Mouse (Mus musculus): ENCODE results near the gene Vezt.

Gene Vezt

DNA sequence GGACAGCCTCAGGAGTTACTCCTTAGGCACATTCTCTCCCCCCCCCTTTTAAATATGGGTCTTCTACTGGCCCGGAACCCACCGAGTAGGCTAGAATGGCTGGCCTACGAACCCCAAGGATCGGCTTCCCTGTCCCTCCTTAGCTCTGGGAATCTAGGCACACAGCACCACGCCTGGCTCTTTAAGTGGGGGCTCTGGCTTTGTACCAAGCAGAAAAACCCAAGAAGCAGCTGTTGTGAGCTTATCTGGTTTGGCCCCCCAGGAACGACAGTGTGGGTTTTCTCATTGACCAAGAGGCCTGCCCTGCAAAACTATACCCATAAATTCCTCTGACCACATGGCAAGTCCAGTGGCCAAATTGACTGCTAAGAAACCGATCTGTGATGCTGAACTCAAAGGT is 82.1 kb downstream of the Vezt start:
- no peak for DNase-seq (ENCODE audit: low spot score in 2 of 2)

DNA sequence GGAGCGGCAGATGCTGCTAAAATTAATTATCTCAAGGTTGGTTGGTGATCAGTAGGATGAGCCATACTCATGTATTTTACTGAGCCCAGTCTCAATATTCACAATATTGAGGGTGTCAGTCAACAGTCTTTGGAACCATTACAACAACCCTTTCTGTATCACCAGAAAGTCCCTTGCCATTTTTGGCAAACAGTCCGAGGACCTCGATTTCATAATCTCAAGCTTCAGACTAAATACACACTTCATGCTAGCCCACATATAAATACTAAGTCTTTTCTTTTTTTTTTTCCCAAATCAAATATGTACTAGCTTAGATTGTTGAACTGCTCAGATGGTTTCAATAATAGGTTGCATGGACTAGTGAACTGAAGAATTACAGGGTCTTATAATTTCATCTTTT is 84.6 kb downstream of the Vezt start:
- no peak for DNase-seq (ENCODE audit: low spot score in 2 of 2)

DNA sequence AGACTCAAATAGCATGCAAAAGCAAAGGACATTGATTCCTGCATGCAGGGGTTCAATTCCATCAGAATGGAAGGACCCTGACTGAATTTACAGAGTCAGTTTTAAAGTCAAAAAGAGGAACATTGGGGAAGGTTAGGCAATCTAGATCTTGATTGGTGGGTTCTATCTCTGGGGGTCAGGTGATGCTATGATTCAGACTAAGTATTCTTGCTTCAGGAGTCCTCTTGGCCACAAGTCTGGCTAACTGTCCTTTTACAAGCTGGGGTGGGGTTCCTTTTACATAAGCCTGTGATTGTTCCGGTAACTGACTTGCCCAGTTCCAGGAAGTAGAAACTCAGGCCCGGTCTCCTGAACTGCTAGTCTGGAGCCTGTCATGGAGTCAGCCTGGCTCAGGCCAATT is 85.7 kb downstream of the Vezt start:
- DNase-seq (ENCODE audit: low spot score in 2 of 2) = no peak

DNA sequence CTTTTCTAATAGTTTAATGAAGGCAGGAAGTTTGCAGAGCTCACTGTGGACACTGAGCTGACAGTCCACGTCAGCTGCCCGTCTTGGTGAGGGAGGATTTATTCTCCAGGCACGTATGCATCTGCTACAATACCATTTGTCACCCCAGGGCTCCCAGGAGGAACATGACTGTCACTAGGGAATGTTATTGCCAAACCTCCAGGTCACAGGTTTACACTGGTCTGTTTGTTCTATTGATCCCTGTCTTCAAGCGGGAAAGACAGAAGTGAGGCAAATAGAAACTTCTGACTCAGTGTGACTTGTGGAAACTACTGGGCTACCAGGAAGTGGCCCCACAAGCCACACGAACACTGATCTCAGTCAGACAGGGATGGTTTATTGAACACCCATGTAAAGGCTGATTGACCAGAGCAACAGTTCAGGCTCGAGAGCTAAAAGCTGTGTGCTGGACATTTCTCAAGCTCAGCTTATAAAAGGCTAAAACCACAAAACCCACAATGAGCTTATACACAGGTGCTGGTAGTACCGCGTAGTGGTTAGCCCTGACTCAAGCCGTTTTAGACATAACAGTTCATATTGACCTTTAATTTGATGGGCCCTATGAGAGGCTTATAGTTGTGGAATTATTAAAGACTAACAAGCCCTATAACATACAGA is 89.6 kb downstream of the Vezt start:
- DNase-seq (ENCODE audit: low spot score in 2 of 2) = no peak

DNA sequence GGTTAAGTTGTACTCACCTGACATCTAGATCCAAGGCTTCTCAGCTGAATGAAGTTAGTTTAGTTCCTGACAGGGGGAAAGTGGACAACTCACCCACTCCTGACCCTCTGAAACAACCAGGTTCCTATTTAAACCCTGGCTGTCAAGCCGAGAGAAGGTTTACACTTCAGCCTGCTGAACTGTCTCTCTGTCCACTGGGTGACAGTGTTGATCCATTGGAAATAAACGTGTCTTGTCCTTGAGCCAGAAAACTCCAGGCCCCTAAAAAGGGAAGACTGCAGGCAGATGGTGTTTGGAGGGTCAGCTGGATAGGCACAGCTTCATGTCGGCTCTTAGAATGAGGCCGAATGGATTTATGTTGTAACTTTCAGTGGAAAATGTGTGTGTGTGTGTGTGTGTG is 90.3 kb downstream of the Vezt start:
- no peak for DNase-seq (ENCODE audit: low spot score in 2 of 2)

DNA sequence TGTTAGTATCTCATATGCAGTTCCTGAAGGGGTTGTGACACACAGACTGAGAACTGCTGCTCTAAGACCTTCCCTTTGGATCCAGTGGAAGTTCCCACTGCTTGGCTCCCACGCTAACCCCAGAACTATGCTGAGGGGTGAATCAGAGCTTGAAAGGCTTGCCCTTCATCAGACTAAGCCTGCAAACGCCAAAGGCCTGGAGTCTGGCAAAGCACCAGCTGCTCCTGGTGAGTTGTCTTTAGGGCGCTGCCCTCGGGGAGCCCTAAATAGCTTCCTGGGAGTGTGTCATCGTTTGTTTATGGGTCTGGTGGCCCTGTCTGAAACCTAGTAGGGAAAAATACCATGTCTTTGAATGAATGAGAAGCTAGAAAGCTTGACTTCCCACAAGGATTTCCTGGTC is 91.4 kb downstream of the Vezt start:
- no peak for DNase-seq (ENCODE audit: low spot score in 2 of 2)

DNA sequence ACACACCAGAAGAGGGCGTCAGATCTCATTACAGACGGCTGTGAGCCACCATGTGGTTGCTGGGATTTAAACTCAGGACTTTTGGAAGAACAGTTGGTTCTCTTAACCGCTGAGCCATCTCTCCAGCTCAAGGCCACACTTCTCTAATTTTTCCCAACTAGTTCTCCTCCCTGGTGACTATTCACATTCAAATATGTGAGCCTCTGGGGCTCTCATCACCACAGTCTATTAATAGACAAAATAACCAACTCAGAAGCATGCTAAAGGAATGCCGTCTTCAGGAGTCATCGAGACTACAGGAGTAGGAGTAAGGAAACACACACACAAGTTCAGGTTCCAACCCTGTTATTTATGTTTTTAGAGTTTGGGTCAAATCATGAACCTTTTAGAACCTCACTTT is 95.3 kb downstream of the Vezt start:
- no peak for DNase-seq (ENCODE audit: low spot score in 2 of 2)

DNA sequence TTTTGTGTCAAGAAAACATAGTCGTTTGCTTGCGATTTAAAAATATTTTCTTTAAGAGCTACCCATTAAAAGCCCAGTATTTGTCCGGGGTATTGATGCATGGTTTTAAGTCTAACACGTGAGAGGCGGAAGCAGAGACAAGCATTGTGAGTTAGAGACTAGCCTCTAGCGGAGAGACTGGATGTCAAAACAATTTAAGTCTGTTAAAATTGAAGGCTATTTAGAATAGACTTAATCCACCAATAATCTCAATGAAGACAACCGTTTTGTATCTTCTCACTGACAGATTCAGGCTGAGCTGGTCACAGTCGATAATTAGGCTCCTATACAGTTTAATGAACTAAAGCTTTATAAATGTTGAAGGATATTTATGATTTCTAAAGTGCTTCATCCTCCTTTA is 95.9 kb downstream of the Vezt start:
- no peak for DNase-seq (ENCODE audit: low spot score in 2 of 2)

DNA sequence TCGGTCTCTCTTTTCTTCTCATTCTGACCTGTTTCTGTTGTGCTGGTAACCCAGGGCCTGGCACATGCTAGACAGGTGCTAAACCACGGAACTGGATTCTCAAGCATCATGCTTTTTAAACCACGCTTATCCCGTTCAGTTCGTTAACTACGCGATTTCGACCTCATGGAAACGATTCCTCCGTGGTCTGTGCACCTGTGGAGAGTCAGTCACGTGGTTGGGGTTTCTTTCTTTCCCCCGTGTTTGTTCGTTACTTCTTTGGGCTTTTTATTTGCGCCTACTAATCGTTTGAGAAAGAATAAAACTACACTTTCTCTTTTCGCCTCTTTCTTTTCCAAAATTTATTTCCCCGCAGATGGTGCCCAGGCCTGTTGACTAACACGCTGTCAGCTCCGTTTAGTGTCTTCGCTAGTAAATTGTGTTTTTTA is 96.8 kb downstream of the Vezt start:
- no peak for DNase-seq (ENCODE audit: low spot score in 2 of 2)

DNA sequence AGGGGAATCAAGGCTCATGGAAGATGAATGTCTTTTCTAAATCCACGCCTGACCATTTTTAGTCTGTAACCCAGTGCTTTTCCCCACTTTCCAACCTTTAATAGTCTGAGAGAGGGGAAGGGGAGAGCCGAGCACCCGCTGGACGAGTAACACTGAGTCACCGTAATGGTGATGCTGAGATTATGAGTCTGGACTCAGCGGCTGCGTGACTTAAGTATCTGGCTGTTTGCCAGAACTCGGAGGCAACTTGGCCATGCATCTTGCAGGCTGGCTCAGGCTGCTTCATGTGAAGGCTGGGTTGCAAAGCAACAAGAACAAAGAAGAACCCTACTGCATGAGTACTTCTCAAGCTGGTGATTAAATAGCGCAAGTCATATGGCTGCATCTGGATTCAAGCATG is 101.6 kb downstream of the Vezt start:
- DNase-seq (ENCODE audit: low spot score in 2 of 2) = no peak

DNA sequence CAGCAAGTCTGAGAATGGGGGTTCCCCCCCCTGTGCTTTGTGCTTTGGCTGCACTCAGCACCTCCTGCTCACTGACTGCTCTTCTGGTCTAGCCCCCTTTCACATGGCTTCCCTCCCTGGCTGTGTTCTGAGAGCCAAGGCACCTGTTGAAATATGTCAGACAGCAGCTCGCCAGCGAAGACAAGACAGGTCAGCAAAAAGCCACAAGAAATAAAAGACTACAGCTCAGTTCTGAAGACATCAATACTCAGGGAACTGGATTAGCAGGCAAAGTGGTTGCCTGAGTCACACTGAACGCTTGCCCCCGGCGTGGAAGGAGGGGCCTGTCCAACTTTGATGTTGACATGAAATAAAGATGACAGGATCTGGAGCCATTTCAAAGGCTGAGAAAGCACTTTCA is 102.8 kb downstream of the Vezt start:
- DNase-seq (ENCODE audit: low spot score in 2 of 2) = no peak

DNA sequence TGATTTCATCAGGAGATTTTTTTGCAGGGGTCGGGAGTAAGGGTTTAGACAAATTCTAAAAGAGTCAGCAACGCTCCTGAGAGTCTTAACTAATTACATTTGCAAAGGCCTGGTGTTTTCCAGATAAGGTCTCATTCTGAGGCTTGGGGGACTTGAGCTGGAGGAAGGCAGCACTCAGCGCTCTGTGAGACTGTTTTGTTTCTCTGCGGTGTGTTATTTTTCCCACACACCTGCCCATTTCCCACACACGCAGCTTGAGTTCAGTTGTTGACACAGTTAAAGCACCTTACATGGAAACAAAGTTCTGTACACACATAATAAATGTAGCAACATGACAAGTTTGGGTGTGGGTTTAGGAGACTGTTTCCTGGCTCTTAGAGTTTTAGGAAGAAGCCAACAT is 103.6 kb downstream of the Vezt start:
- DNase-seq (ENCODE audit: low spot score in 2 of 2) = no peak

DNA sequence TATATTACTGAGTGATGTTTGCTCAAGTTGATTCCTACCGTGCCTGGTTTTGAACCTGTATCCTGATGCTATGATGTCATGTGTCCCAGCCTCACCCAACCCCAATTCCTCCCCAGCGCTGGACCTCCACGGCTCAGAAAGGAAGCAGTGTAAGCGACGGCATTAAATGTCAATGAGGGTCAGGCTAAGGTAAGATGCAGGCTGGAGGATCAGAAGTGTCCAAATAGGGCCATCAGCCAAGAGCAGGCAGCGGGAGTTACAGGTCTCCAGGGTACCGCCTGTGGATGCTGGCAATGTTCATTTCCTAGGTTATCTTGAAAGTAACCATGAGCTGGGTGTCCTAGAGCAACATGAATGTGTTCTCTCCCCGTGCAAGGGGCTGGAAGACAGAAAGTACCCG is 104.2 kb downstream of the Vezt start:
- DNase-seq (ENCODE audit: low spot score in 2 of 2) = no peak

DNA sequence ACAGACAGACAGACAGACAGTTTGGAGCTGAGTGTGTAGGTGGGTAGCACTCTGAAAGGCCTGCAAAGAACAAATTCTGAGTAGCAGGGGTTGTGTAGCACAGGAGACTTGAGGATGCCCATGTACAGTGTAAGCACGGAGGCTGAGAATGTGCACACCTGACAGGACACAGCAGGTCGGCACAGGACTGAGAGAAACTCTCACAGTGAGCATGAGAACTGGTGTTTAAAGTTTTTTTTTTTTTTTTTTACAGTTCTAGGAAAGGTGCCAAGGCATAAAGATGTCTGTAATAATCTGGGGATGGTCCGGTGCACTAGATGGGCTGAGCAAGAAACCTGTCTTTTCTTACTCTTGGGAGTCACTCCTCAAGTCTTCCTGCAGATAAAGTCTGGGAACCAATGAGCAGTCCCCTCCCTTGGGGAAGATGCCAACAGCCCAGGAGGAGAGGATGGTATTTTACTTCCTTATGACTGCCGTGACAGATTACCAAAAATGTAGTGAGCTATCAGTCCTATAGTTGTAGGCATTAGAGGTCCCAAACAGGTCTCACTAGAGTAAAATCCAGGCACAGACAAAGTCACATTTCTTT is 105.3 kb downstream of the Vezt start:
- no peak for DNase-seq (ENCODE audit: low spot score in 2 of 2)

DNA sequence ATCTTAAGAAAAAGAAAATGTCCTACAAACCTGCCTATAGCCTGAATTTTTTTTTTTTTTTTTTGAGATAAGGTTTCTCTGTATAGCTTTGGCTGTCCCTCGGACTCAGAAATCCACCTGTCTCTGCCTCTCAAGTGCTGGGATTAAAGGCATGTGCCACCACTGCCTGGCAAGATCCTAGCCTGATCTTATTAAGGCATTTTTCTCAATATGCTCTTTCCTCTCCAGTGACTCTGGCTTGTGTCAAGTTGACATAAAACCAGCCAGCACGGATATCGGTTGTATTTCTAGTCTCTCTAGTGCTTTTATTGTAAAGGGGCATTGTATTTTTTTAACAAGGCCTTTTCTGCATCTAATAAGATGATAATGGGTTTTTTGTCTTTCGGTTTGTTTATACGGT is 111.0 kb downstream of the Vezt start:
- no peak for DNase-seq (ENCODE audit: low spot score in 2 of 2)

DNA sequence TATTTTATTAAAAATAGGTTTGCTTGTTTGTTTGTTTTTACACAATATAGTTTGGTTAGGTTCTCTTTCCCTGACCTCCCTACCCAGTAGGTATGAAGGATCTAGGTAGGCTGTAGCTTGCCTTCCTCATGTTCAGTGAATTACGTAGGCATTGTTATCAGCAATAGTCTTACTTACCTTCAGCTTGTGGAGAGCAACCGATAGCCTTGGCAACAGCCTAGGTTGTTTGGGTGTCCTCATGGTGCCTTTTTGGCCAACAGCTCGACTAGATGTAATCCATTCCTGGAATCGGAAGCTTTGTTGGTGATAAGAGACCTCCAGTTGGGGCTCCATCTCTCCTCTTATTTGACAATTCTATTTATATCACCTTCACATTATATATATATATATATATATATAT is 114.5 kb downstream of the Vezt start:
- no peak for DNase-seq (ENCODE audit: low spot score in 2 of 2)

DNA sequence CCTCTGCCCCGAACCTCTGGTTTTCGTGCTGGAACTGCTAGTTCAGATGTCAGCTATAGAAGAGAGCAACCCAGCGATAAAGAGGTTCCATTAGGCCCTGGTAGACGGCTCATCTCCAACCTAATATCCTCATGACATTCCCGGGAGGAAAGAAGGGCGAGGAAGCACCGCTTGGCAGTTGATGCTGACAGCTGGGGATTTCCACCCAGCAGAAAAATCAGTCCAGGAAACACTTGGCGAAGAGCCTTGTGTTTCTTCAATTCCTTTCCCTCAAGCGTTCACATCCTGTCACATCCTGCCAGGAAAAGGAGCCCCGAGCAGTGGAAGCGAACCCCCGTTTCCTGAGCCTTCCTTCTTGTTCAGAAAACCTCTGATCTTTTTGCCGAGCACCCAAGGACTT is 116.4 kb downstream of the Vezt start:
- DNase-seq (ENCODE audit: low spot score in 2 of 2) = no peak

DNA sequence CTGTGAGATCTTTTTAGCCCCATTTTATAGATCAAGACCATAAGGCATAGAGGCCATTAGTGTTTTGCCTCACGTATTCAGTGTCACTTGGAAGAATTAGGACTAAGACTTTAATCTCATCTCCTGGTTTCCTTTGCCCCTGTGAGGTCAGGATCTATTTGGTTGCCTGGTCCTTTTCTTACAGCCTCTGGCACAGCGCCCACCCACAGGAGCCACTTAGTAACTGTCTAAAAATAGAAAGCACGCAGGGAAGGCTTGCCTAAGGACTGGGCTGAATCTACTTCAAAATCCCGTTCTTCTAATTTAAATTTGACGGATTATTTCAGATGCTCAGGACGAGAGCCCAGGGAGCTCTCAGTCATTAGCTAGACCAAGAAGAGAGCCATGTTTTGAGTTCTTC is 116.9 kb downstream of the Vezt start:
- DNase-seq (ENCODE audit: low spot score in 2 of 2) = no peak

DNA sequence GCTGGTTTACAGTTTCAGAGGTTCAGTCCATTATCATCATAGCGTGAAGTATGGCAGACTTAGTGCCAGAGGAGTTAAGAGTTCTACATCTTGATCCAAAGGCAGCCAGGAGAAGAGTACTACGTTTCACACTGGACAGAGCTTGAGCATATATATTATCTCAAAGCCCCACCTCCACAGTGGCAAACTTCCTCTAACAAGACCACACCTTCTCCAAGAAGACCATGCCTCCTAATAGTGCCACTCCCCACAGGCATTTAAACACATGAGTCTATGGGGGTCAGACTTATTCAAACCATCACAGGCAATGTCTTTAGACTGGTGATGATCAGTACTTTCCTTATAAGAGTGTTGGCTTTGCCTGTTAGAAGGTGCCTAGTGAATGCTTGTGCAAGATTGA is 117.5 kb downstream of the Vezt start:
- DNase-seq (ENCODE audit: low spot score in 2 of 2) = no peak

DNA sequence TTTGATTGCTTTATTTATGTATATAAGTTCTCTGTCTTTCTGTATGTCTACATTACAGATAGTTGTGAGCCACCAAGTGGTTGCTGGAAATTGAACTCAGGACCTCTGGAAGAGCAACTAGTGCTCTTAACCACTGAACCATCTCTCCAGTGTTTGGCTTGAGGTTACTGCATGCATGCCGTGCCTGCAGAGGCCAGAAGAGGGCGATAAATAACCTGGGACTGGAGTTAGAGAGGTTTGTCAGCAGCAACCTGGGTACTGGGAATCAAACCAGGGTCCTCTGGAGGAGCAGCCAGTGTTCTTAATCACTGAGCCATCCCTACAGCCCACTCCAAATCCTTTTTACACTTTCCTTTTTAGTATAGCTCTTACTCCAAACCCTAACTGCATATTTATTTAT is 118.8 kb downstream of the Vezt start:
- DNase-seq (ENCODE audit: low spot score in 2 of 2) = no peak

DNA sequence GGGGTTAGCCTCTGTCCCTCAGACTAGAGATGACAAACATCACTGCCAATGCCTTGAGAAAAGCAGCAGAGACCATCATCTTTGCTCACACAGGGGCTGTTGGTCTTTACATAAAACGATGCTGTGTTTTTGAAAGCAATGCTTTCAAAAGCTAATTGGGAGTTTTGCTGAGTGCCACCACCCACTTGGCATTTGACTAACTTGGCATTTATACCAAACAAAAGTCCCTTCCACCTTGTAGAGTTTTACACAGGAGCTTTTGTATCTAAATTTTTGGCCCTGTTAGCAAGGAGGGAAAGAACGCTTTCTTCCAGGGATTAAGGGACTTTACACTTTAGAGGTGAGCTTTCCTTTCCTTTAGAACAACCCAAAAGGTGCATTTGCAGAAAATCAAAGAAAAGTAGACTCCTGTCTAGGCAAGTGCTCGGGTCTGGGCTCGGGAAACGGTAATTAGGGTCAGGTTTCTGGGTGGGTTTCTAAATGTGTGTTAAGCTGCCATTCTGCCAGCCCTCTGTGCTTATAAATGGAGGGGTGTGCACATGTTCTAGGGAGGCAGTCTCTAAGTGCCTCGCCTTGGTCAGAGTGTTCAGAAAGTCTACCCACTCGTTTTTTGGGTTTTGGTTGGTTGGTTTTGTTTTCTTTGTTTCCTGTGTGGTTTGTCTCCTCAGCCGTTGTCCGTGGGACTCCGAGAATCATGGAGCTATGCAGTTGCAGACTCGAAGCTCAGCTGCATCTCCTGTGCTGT is 119.9 kb downstream of the Vezt start:
- DNase-seq (ENCODE audit: low spot score in 2 of 2) = no peak

DNA sequence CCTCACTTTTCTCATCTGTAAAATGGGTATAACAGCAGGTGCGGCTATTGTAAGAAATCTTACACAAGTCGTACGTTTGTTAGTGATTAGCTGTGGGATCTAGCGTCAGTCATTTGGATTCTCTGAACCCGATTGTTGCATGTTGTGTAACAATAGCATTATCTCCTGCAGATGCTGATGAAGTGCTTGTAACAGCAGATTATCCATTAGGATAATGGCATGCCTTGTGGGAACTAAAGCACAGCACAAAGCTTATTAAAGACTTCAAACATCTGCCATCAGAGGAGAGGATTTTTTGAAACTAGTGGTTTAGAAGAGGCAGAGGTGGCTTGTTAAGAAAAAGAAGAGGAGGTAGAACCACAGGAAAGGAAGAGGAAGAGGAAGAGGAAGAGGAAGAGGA is 122.1 kb downstream of the Vezt start:
- no peak for DNase-seq (ENCODE audit: low spot score in 2 of 2)

DNA sequence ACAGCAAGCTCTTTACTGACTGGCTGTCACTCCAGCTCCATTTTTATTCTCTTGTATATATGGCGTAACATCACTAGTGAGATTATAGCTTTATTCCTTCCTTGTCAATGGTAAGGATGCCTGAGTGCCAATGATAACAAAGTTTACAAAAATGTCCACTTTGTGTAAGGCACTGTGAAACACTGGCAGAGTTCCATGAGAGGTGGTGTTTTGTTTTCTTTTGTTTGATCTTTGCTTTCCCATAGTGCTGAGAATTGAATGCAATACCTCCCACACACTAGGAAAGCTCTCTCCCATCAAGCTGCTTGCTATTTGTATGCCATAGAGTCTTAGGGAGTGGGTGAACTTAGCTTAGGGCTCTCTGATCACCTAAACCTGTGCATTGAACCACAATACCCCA is 122.7 kb downstream of the Vezt start:
- no peak for DNase-seq (ENCODE audit: low spot score in 2 of 2)

Data from right cerebral cortex, postnatal 36 days (tissue).